Mouse (Mus musculus): Measurements from ENCODE around the gene Htr6.

Gene Htr6

DNA sequence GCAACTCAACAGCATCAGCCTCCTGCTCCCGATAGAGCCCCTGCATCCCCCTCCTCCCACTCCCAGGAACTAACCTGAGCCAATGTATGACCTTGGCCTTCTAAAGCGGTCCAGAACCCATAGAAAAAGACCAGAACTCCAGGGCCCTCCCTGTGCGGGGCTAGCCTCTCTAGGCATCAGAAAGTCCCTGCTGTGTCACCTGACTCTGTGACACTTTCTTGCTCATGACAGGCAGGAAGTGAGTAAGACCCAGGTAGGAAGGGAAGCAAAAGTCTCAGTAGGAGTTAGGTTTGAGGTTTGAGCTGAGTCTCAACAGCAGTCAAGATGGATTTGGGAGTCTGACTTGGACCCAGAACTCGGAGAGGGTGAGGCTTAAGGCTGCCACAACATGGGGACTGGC, 11.6 kb upstream of the Htr6 start:
- DNase-seq (ENCODE audit: low read depth): no peak

DNA sequence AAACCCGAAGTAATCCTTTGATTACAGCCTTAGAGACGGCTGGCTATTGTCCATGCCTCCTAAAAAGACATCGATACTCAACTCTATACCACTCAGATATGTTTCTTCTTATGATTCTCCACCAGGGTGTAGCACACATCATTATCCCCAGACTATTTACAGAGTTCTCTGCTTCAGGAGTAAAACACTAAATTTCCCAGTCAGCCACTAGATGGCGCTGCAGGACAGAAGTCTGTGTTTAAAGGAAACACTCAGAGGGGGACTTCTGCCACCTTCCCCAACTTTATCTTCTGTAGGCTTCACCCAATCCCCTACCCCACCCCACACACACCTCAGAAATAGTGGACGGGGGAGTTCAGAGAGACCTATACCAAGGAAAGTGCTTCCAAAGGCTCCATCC, 10.7 kb upstream of the Htr6 start:
- DNase-seq (ENCODE audit: low read depth): peak; percentile 95

DNA sequence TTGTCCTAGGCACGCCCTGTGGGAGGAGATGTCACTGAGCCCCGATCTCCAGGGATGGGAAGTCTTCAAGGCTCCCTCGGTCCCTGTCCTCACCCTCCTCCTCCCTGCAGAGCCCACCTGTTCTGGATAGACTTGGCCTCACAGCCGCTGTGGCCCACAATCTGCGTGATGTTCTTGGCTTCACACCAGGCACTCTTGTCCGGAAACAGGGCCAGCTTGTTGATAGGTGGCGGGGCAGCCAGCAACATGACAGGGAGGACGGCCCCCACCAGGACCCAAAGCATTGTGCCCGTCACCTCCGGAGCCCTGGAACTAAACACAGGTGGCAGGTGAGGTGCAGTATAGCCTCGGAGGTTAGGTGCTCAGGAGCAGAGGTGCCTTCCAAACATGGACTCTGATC, 10.0 kb upstream of the Htr6 start:
- DNase-seq (ENCODE audit: low read depth): no peak

- DNase-seq (ENCODE audit: low read depth): no peak
These were observed 7.6 kb upstream of the Htr6 start for GRCm38 (mm10) chr4:139082790-139083564.

DNA sequence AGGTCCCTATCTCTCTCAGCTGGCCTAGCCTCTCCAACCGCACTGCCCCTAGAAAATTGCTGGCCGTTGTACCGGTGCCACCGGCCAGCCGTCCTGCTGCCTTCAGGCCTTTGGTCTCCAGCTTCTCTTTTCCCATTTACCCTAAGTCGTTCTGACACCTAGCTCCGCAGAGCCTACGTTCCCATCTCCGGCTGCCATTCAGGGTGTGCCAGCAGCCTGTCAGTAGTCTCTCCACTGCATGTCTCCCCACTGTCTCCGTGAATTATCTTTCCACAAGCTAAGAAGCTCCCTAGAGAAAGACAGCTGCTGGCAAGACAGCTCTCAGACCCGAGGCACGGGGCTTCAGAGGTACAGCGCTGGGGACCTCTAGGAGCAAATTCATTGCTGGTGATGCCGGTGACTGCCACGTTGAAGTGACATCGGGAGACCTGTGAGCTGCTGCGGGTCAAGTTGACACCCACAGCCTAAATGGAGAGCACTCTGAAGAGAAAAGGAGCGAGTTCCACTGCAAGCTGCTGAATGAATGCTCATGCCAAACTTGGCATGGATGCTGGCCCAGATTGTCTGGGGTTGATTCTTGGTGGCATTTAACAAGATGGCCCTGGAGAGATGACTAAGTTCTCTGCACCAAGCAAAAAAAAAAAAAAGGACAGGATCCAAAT, 6.0 kb upstream of the Htr6 start:
- no peak for DNase-seq (ENCODE audit: low read depth)

DNA sequence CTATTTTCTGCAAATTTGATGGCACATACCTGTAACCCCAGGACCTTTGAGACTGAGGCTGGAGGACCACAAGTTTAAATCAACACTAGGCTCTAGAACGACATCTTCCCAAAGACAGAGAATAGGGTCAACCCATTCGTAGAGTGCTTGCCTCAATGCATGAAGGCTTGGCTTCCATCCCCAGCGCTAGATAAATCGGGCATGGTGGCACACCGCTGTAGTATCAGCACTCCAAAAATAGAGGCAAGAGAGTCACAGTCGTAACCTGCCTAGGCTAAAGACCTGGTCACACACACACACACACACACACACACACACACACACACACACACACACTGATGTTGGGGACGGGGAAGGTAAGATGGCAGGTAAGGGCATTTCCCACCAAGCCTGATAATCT, 4.9 kb upstream of the Htr6 start:
- no peak for DNase-seq (ENCODE audit: low read depth)

- DNase-seq (ENCODE audit: low read depth): no peak
These were observed 4.1 kb upstream of the Htr6 start for GRCm38 (mm10) chr4:139079439-139079838.

- no peak for DNase-seq (ENCODE audit: low read depth)
These were observed 3.4 kb upstream of the Htr6 start for GRCm38 (mm10) chr4:139078726-139079125.

DNA sequence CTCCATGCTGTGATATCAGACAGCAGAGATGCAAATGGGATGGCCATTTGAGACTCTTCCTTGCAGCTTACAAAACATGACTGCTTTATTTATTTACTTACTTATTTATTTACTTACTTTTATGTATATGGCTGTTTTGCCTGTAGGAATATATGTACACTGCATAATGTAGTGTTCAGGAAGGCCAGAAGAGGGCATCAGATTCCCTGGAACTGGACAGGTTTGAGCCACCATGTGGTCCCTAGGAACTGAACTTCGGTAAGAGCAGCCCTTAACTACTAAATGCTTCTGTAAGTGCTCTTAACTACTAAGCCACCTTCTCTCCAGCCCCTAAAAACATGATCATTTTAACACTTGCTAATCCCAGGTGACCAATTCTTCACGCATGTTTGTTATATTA, 2.9 kb upstream of the Htr6 start:
- DNase-seq (ENCODE audit: low read depth): no peak

GRCm38 (mm10) chr4:139075915-139076314, 545 bp upstream of the Htr6 start:
- no peak for DNase-seq (ENCODE audit: low read depth)

GRCm38 (mm10) chr4:139074060-139074459, 1.3 kb downstream of the Htr6 start:
- no peak for DNase-seq (ENCODE audit: low read depth)

DNA sequence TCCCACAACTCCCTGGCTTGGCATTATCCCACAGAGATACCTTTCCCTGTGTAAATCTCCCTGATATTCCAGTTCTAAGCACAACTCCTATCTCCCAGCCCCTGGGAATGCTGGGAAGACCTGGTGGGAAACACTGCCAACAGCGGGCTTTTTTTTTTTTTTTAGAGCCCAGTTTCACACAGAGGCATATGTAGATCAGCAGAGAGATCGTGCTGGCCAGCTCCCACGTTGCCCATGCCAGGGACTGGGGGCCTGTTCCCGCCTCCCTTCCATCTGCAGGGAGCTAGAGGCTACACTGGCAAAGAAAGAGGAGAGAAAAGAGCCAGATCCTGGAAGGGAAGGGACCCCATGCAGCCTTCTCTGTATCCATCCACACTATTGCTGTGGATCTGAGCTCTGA, 7.1 kb downstream of the Htr6 start:
- no peak for DNase-seq (ENCODE audit: low read depth)

- DNase-seq (ENCODE audit: low read depth): no peak
These were observed 10.5 kb downstream of the Htr6 start for GRCm38 (mm10) chr4:139064831-139065230.

DNA sequence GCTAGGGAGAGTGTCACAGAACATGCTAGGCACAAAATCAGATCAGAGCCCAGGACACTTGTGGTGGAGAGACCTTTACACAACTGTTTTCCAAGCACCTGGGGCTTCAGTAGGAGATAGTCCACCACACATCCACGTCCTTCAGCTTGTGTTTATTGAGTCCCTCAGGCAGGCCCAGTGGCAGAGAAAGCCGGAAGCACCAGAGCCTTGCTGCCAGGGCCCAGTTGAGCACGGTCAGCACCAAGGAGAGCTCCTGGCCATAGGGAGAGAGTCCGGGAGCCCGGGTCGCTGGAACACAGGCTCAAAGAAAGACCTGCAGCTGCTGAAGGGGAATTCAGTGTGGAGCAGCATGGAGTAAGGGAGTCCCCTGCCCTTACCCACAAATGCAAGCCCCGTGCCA, 15.8 kb downstream of the Htr6 start:
- peak; percentile 30 for DNase-seq (ENCODE audit: low read depth)

DNA sequence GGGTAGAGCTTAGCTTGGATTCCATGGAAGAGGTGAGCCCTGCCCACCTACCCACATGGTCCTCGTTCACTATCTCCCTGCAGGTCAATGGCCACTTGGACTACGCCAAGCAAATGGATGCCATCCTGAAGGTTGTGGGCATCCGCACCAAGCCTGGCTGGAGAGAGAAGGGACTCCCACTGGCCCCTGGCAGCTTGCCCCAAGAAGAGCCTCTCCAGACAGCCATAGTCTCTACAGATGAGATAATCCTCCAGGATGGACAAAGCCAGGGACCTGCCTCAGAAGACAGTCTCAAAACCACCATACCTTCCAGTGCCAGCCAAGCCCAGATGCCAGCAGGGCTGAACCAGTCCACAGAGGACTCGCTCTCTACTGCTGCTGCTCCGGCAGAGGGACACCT, 17.3 kb downstream of the Htr6 start:
- no peak for DNase-seq (ENCODE audit: low read depth)

DNA sequence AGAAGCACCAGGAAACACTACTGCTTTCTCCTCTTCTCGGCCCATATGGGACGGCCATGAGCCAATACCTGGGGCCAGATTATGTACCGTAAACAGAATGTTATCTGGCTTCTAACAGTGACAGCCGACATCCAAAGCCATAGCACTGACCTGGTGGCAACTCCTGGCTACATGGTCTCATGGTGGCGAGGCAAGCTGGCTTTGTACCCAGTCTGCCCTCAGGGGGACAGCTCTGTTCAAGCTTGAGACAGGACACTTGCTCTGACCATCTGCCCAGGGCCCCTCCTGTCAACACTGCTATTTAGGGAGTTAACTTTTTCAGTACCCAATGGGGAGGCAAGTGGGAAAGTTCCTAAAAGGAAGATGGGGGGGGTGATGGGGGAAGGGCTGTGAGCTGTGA, 18.1 kb downstream of the Htr6 start:
- no peak for DNase-seq (ENCODE audit: low read depth)

- DNase-seq (ENCODE audit: low read depth): no peak
These were observed 19.6 kb downstream of the Htr6 start for GRCm38 (mm10) chr4:139055744-139056143.

- DNase-seq (ENCODE audit: low read depth): no peak
These were observed 20.0 kb downstream of the Htr6 start for GRCm38 (mm10) chr4:139055336-139055735.

- no peak for DNase-seq (ENCODE audit: low read depth)
These were observed 21.0 kb downstream of the Htr6 start for GRCm38 (mm10) chr4:139054300-139054923.

- DNase-seq (ENCODE audit: low read depth): no peak
These were observed 22.0 kb downstream of the Htr6 start for GRCm38 (mm10) chr4:139053391-139053790.

GRCm38 (mm10) chr4:139052796-139053195, 22.6 kb downstream of the Htr6 start:
- no peak for DNase-seq (ENCODE audit: low read depth)

GRCm38 (mm10) chr4:139048518-139048917, 26.9 kb downstream of the Htr6 start:
- no peak for DNase-seq (ENCODE audit: low read depth)

- no peak for DNase-seq (ENCODE audit: low read depth)
These were observed 29.0 kb downstream of the Htr6 start for GRCm38 (mm10) chr4:139046354-139046753.

All from c-Kit-positive CD71-negative TER-119-negative erythroid progenitor cells, embryonic 14.5 days (primary cell).